8 mouse cellular contexts compared by ENCODE assay signal in the genomic region with DNA sequence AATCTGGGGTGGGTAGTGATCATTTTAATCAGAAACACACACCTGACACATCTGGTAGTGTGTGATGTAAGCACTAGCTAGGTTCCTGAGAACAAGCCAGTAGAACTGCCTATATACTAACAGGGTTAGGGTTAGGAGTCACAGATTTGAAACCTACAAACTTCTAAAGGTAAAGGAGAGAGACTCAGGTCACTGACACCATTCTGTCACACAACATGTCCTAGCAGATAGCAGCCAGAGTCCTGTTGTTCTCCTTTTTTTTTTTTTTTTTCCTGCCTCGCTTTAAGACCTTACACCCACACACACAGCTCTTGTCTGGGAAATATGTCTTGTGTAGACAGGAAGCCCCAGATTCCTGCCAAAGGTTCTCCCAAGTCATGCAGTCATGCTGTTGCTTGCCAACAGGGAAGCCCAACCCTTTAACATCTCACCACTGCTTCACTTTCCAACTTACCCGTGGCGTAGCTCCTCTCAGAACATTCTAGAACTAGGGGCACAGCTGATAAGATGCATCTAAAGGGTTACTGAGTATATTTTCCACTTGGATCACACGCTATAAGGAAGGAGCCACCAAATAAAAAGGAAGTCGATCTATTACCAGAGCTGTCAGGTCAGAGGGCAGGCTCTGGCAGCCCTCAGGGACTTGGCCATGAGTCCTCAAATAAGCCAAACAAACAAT. TPM values are rescaled to one million over a fixed set of nuclear protein-coding genes. Genes with fewer than 3 reads are reported as not detected.
DNase-seq lines count a peak whose midpoint lies in the region; ATAC-seq and TF ChIP-seq lines count a peak whose summit lies in the region.

No protein-coding gene starts in this region.

- no peaks in the 10 kb centered on the region for H3K9me3 ChIP-seq in kidney, embryonic 14.5 days (ENCODE audit: control insufficient read depth, low read length)
- no peaks in the 10 kb centered on the region for H3K9me3 ChIP-seq in hindbrain, embryonic 13.5 days

- DNase-seq in kidney, adult 11 months, result peak; percentile 71
- peak; percentile 97 for DNase-seq in fat pad, adult 2 months (ENCODE audit: extremely low read depth, low read depth, low spot score)
- peak; percentile 88 for DNase-seq in kidney, adult 2 months
- peak; percentile 10 for DNase-seq in ovary, postnatal 36 days (ENCODE audit: low spot score)
- no peak for DNase-seq in right cerebral cortex, postnatal 14 days
- no peak for DNase-seq in frontal cortex, postnatal 14 days (ENCODE audit: low spot score in 2 of 2)

- no peak overlapping the region for H3K4me3 ChIP-seq in kidney, embryonic 14.5 days (ENCODE audit: low read length)
- no peak overlapping the region for H3K4me3 ChIP-seq in kidney, adult 2 months (ENCODE audit: insufficient read depth, low read depth, low read length)
- no peak overlapping the region for H3K4me3 ChIP-seq in hindbrain, embryonic 13.5 days

- ATAC-seq in kidney, embryonic 14.5 days (ENCODE audit: low FRiP score, low TSS enrichment), result no peak
- no peak for ATAC-seq in hindbrain, embryonic 13.5 days (ENCODE audit: low FRiP score)

- WGBS in kidney, embryonic 14.5 days, result 64% methylated on average over 5 of the region's 5 CpGs
- WGBS in kidney, adult 2 months, result 42% methylated on average over 5 of the region's 5 CpGs
- WGBS in hindbrain, embryonic 13.5 days, result 78% methylated on average over 5 of the region's 5 CpGs

- H3K27ac ChIP-seq in kidney, embryonic 14.5 days (ENCODE audit: low read depth, low read length), result no peak overlapping the region
- peak overlapping the region; percentile 23; the same call in 1 of the 2 replicates for H3K27ac ChIP-seq in kidney, adult 2 months (ENCODE audit: insufficient read depth, low read depth, low read length)
- H3K27ac ChIP-seq in hindbrain, embryonic 13.5 days, result no peak overlapping the region

- H3K4me1 ChIP-seq in kidney, embryonic 14.5 days (ENCODE audit: control insufficient read depth, insufficient read depth, low read length), result no peaks in the 10 kb centered on the region
- H3K4me1 ChIP-seq in kidney, adult 2 months (ENCODE audit: control insufficient read depth, insufficient read depth, low read length), result peaks cover 8% of the 10 kb centered on the region; the same call in 1 of the 2 replicates
- no peaks in the 10 kb centered on the region for H3K4me1 ChIP-seq in hindbrain, embryonic 13.5 days (replicated peaks)

- no peak for TF ChIP-seq CTCF in kidney, adult 2 months (conservative IDR thresholded peaks at IDR 0.05; ENCODE audit: insufficient read depth, insufficient read length, low read depth, low read length)

- no peak overlapping the region for H3K9ac ChIP-seq in kidney, embryonic 14.5 days (ENCODE audit: low read depth, low read length)
- no peak overlapping the region for H3K9ac ChIP-seq in hindbrain, embryonic 13.5 days

- H3K36me3 ChIP-seq in kidney, embryonic 14.5 days (ENCODE audit: control insufficient read depth, insufficient read depth, low read length), result no peaks in the 10 kb centered on the region
- H3K36me3 ChIP-seq in kidney, adult 2 months (ENCODE audit: control insufficient read depth, insufficient read depth, low read length), result 0 out of 2 replicates have a peak, but pooled peaks cover 1% of the 10 kb centered on the region
- H3K36me3 ChIP-seq in hindbrain, embryonic 13.5 days, result no peaks in the 10 kb centered on the region

- no peak for TF ChIP-seq POLR2A in kidney, adult 2 months (IDR thresholded peaks at IDR 0.05; ENCODE audit: low read depth, low read length)

- H3K27me3 ChIP-seq in kidney, embryonic 14.5 days (ENCODE audit: control insufficient read depth, insufficient read depth, low read length), result no peaks in the 10 kb centered on the region
- no peaks in the 10 kb centered on the region for H3K27me3 ChIP-seq in kidney, adult 2 months (replicated peaks; ENCODE audit: control insufficient read depth, insufficient read depth, low read length)
- no peaks in the 10 kb centered on the region for H3K27me3 ChIP-seq in hindbrain, embryonic 13.5 days

- H3K4me2 ChIP-seq in kidney, embryonic 14.5 days (replicated peaks; ENCODE audit: low read depth, low read length), result no peak overlapping the region
- H3K4me2 ChIP-seq in hindbrain, embryonic 13.5 days, result no peak overlapping the region

RNA-seq across cellular contexts. Expression of a gene that starts 45.8 kb away (rescaled TPM):
- 7.8 and 14.4 TPM in 2 replicates for polyA plus RNA-seq in kidney, embryonic 14.5 days (2014; fragmentation: Nextera tagmentation; extraction: Ambion mirVana)
- 5.6 and 7.3 TPM in 2 replicates for polyA plus RNA-seq in kidney, adult 2 months (2012; rRNA removed)
- polyA plus RNA-seq in hindbrain, embryonic 13.5 days (2015; fragmentation: Nextera tagmentation; extraction: Ambion mirVana), result 11.2 and 14.5 TPM in 2 replicates

Comparison
In these comparisons a context has a peak if more than half of its experiments do, and no peak if none do; other contexts are left out.
1. DNase-seq: peak in kidney, adult 11 months (single experiment), fat pad, adult 2 months (single experiment), kidney, adult 2 months (single experiment) and ovary, postnatal 36 days (single experiment); none in right cerebral cortex, postnatal 14 days (single experiment) and frontal cortex, postnatal 14 days (0 of 2).